Mouse (Mus musculus) G1E (cell line): ENCODE results near the gene Rab21.

Experiments used
- CTCF ChIP-seq: IDR thresholded peaks from 2 replicates; pipeline ENCODE4 v1.5.1; 2012; ENCODE audit warnings: low read depth, low read length, inconsistent platforms, mixed read lengths
- POLR2AphosphoS5 ChIP-seq: IDR thresholded peaks from 2 replicates; pipeline ENCODE4 v1.6.1; 2012; ENCODE audit warnings: low read depth, low read length, inconsistent platforms; ENCODE audit not compliant: insufficient replicate concordance

DNA sequence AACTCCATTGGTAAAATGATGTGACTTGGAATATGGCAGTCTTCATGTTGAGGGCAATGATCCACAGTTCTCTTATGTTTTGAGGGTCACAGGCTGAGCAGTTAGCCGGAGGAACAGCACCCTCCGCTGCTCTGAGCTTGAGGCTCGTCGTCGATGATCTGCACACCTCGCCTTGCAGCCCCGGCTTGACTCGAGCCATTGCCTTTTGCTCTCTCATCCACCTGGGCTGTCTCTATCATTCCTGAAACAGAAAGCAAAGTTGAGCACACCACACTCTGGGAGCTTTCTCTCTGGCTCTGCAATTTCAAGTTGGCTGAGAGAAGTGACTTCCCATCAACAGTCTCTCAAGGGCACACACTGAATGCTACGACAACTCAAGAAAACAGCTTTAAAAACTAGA, 24.7 kb downstream of the Rab21 start:
- TF ChIP-seq CTCF (no peak), POLR2AphosphoS5 (no peak)
